Mouse (Mus musculus) heart, postnatal 14 days (tissue): ENCODE measurements around the gene Ttc23. TPM values are rescaled to one million over a fixed set of nuclear protein-coding genes. Genes with fewer than 3 reads are reported as not detected.

Source experiments
- DNase-seq, 2 experiments: peaks; one replicate each; pipeline ENCODE4 v3.0.0; 2021 to 2022
- intact Hi-C: fragments of 180-260 bp; cut with DNase I; formaldehyde crosslinking; loops from one replicate; pipeline ENCODE4 v1.15.1; 2025
- total RNA-seq, 2 experiments: library from RNA; stranded (reverse); gene quantifications; 2 replicates each; pipeline ENCODE4 v1.2.3; 2021

The Ttc23 gene
- total RNA-seq, 2 experiments from 2014 or later, result 21.9 to 22.0 TPM

DNA sequence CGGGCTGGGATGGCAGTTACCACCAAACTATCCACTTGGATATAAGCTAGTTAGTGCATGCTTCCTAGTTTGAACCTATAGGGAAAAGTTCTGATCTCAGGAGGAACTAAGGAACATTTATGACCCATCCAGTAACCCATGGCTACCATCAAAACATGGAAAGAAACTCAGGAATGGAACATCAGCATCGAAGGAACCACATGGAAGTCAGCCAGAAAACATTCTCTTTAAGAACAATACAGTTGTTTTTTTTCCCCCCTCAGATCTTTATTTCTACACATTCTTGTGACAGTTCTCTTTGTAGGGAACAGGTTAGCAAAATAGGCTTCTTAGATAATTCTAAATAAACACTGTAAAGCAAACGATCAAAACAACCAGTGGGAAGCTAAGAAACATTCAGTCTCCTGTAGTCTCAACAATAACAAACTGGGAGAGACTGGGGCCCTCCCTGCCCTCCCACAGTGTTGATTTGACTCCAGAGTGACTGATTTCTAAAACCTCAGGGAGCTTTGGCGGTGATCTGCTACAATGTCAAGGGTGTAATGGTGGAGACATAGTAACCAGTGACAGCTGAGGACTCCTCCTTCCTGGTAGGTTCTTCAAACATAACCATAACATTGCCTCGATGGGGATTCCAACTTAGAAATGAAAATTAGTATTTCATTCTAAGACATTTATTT lies 83.4 kb downstream of the Ttc23 start:
- DNase-seq, result no peak
- intact Hi-C loops, result no loop called here

DNA sequence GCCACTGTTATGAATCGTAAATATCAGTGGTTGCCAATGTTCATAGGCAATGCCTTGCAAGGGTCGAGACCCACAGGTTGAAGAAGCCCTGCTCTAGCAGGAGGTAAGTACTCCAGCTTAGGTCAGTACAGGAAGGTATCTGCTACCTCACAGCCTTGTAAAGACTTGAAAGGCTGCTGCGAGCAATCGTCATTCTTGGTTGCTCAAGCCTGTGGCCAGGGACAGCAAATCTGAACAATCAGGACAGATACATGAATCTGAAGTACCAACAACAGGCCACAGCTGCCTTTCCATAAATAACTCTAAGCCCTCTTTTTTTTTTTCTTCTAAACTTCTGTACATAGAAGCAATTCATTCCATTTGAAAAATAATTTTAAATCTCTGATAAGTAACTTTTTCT lies 85.1 kb downstream of the Ttc23 start:
- DNase-seq, result no peak
- intact Hi-C loops, result no loop called here

DNA sequence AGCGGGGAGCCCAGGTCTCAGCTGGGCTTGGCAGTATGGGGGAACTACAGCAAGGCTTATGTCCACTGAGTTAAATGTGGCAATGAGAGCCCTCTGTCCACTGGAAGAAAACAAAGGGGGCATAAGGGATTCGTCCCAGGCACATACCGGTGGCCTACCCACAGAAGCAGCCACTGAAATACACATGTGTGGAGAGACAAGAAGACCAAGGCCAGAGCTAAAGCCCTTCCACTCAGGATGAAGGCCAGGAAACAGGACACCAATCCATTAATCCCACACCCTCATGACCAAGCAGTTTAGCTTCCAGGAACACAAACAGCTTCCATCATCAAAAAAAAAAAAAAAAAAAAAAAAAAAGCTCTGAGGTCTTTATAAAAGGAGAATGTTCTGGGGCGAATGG lies 93.2 kb downstream of the Ttc23 start:
- no peak for DNase-seq
- intact Hi-C loops, result no loop called here

DNA sequence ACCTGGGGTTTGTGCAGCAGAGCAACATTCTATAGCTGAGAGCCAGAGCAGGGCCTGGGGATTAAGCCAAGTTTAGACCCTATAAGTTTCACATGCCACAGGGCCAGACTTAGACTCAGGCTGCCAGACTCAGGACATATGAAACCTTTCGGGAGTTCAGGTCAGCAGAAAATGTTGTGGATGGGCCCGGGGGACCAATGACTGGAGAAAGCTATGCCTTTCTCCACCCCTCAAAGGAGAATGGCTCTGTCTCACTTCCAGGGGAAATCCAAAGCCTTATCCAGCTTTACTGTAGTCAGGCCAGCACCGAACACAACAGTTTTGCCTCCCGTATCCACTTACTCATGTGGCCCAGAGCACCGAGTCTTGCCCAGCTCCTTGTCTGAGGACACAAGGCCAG lies 93.6 kb downstream of the Ttc23 start:
- intact Hi-C loops, result no loop called here
- DNase-seq, result no peak

DNA sequence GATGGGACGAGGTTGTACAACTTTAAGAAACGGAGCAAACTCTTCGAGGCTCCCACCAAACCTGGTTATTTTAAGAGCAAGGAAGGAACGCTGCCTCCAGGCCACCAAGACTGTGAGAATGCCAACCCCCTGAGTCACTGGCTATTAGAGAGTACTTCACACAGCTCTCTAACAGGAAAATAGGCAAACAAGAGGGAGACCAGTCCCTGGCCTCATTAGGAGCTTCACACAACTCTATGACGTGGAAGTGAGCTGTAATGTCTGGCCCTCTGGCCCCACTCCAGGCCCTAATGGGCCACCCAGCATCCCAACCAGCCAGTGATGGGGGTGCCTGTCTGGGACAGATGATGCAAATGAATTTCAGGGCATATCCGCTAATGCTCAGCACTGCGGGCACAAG lies 94.5 kb downstream of the Ttc23 start:
- no peak for DNase-seq
- intact Hi-C loops, result no loop called here

DNA sequence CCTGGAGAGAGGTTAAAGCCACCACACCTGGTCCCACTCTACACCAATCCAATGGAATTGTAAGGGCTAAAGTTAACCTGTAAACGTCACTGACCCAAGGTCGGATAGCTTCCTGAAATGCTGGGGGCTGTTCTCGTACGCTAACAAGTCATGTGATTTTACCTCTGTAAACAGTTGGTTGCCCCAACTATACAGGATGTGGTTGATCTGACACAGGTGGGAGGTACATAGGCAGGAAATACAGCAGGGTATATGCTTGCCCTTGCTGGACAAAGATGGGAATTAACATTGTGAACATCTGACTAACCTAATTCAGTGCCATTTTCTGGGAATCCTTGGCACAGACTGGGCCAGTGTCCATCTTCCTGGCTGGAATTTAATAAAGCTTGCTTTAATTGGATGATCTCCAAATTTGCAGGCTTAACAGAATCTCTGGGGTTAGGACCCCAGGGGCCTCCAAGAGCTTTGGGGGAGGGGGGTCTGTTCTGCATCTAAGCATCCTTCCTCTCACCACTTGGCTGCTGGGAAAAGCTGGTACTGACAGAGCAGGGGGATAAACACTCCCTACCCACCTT lies 100.6 kb downstream of the Ttc23 start:
- intact Hi-C loops, result no loop called here
- no peak for DNase-seq

DNA sequence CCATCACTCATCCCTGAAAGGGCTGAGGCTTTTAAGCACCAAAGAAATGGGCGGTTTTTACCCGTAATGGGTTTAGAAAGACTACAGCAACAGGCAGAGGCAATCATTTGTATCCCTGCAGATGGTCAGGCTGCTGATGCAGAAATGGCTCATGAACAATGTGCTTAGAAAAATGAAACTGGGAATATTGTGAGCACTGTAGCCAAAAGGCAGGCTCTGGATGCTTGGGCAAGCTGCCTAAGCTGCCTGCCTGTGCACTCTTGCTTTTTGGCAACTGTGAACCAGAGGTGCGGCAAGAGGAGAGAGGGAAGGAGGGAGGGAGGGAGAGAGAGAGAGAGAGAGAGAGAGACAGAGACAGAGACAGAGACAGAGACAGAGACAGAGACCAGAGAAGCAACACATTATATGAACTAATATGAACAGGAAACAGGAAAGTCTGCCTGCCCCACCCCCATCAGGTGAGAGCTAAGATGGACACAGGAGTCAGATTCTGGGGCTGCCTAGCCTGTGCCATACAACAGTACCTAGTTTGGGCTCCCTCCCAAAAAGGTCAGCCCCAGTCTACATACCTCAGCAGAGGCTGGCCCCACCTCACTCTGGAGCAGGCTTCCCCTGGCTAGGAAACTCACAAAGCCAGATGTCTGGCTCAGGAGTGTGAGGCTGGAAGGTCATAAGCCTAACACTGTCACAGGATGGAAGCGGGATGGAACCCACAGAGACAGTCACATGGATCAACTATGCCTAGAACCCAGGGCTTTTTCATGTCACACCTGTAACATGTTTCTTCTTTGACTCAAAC lies 102.4 kb downstream of the Ttc23 start:
- intact Hi-C loops, result no loop called here

DNA sequence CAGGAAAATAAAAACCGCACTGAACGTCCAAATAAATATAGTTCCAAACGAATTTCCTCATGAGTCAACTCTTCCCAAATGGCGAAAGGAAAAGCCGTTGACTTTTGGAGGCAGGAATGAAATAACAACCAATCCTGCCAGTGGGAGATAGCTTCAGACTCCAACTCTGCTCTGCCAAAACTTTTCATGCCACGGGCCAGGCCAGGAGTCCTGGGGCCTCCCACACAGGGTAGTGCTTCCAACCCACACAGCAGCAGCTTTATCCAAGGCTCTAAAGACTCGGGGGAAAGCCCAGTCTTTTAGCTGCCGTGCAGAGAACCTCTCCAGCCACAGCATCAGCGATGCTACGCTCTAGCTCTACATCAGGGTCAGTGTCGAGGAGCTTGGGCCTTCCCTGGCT lies 107.4 kb downstream of the Ttc23 start:
- intact Hi-C loops, result no loop called here
- DNase-seq, result peak in 1 of 2 experiments; percentile 39

More for the DNA sequence above, 102.4 kb downstream of the Ttc23 start:
- no peak for DNase-seq

DNA sequence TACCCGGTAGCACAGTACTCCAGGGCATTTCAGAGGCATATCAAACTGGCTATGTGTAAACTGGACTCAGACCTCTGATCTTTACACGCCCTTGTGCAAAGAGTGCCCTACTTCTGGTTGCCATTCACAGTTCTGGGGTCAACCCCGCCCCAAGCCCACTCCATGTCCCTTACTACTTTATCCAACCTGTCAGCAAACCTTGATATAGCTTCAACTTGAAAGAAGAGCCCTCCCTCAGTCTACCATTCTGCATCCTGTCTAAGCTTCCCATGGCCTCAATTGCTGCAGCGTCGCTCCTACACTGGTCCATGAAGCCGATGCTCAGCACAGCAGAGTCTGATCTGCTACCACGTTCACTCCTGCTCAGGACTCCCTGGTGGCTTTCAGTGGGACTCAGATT lies 108.2 kb downstream of the Ttc23 start:
- intact Hi-C loops, result no loop called here
- DNase-seq, result no peak

DNA sequence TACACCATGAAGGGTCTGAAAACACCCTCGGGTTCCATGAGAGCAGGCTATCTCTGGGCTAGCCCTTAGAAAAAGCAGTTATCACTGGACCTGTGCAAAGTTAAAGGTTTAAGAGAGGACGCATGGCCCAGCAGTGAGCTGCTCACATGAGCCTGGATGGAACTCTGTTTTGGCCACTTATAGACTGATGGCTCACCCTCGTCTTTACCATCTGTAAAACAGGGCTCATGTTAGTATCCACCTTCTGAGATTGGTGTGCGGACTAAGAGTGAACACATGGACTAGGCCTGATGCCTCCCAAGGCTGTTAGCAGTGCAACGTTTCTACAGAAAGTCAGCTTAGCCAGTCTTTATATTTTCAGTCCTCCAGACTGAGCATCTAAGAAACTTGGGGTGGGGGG lies 109.4 kb downstream of the Ttc23 start:
- intact Hi-C loops, result no loop called here
- no peak for DNase-seq

DNA sequence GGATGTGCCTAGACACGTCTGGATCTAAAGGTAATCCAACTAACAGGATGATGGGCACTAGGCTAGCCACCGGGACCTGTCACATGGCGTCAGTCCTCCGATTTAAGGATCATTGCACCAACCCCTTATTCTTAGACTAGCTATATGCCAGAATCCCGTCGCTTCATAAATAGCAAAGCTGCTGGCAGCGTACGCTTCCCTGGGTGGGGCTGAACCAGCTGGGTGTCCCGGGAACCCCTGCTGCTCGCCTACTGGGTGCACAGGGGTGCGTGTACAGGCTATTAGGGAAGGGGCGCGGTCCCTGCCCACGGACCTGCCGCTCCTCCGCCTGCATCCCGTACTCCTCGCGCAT lies 111.3 kb downstream of the Ttc23 start:
- intact Hi-C loops, result loop anchor here (2.0 kb wide), 1 partner anchor 44 kb away; no protein-coding TSS in a partner anchor
- DNase-seq, result no peak

DNA sequence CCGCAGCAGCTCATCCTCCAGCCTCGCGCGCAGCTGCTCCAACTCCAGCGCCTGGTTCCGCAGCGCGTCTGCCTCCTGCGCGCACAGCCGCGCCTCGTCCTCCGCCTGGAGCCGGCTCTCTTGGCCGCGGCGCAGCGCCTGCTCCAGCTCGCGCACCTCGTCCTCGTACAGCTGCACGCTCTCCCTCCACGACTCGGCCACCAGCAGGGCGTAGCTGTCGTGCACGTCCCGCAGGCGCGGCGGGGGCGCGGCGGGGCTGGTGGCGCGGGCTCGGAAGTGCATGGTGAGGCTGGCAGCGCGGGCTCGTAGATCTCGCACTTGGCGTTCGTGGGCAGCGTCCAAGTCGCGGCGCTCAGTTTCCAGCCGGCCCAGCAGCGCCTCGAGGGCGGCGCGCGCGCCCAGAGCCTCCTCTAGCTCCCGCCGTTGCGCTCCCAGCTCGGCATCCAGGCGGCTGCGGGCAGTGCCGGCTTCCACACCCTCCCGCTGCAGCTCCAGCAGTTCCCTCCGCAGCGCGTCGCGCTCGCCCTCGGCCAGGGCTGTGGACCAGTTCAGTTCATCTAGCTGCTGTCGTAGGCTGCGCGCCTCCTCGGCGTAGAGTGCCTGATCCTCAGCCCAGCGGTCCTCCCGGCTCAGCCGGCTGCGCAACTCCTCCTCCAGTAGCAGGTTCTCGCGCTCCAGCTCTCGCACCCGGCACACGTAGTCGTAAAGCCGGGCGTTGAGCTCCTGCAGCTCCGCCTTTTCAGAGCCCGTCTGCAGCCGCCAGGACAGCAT lies 111.8 kb downstream of the Ttc23 start:
- peak; percentile 60 to 65 for DNase-seq
- intact Hi-C loops, result loop anchor here (1.0 to 2.0 kb wide), 2 partner anchors 44 to 87 kb away; no protein-coding TSS in a partner anchor

DNA sequence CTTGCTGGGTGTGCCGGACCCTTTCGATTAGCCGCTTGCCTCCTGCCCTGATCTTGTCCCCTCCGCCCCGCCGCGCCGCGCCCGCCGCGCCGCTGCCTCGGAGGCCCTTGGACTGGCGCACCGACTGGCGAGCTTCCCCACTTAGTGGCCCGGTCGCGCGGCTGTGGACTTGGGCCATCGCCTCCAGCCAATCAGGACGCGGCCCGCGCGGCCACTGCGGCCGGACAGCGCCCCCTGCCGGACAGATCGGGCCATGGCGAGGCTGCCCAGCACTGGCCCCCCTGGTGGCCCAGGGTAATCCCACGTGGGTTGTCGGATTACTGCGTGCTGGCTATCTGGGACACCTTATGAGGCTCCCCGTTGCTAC lies 112.4 kb downstream of the Ttc23 start, which contains the start of gene Synm:
Gene Synm, minus strand, starts transcription at position 114 of the 367 bp plus-strand sequence.
- intact Hi-C loops, result loop anchor here (1.0 to 2.0 kb wide), 2 partner anchors 45 to 87 kb away; no protein-coding TSS in a partner anchor
- peak; percentile 98 to 99 for DNase-seq

DNA sequence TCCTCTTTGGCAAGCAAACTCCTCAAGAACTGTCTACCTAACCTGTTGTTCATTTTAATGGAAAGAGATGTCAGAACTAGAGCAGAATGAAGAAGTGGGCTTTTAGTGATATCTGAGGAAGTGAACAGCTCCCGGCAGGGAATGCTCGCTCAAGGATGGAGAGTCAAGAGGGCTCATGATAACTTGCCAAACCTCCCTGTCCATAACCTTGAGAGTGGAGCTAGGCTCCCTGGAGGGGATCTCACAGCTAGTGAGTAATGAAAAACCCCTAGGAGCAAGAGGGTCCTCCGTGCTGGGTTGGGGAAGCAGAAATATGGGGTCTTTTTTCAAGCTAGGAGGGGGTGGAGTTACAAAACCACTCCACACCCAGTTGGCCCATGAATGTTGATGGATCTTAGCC lies 116.4 kb downstream of the Ttc23 start:
- no peak for DNase-seq
- intact Hi-C loops, result no loop called here

DNA sequence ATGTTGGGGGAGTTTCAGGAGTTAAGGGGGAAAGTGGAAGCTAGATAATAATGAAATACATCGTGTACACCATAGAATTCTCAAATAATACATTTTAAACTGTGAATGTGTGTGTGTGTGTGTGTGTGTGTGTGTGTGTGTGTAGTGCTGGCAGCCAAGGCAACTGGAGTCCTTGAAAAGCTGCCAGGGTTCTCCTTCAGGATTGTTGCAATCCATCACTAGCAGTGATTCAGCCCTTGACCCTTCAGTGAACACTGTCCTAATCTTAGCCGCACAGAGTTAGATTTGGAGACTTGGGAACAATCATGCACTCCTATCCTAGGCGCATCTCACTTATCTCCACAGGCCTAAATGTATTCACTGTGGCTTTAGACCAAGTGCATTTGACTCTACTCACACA lies 120.9 kb downstream of the Ttc23 start:
- DNase-seq, result no peak
- intact Hi-C loops, result no loop called here

DNA sequence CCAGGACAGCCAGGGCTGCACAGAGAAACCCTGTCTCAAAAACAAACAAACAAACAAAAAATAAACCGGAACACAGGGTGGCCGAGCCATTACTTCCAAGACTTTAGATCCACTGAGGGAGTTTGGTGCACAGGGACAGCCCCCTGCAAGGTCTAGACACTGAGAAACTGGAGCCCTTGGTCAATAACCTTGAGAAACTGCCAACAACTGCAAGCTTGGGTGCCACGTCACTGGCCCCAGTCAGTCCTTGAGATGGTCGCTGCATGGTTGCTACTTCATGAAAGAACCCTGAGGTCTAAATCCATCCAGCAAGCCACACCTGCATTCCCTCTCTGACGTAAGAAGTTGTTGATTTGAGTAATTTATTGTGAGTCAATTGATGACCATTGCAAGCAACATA lies 122.3 kb downstream of the Ttc23 start:
- intact Hi-C loops, result no loop called here
- DNase-seq, result no peak

DNA sequence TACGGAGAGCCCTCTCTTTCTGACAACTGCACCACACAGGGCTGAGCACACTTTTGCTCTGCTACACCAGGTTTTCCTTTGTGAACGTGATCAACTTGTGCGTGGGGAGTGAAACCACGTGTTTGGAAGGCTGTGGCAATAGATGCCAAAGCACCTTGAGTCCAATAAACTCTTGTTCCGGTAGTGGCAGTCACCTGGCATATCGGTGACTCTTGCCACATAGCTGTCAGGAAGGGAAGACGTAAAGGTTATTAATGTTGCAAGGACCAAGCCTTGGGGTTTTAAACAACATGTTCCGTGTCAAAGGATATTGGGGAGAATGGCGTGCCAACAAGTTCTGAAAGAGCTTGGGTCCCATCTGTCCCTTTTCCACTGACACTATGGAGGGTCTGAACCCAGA lies 125.0 kb downstream of the Ttc23 start:
- DNase-seq, result no peak

DNA sequence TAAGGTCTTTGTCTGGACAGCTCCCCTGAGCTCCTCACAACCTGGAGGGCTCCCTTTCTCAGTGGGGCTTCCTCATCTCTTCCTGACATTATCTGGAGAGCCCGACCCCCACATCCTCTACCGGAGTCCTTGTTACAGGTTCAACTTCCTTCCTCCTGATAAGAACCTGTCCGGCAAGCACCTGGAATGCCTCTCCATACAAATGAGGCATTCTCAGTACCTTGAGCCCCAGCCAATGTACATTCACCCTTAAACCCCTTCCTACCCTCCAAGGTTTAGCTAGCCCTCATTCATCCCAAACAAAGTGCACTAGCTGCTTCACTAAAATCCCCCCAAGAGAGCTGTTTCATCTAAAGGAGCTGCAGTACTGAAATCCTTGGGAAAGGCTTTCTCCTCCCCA lies 128.4 kb downstream of the Ttc23 start:
- DNase-seq, result no peak
- intact Hi-C loops, result no loop called here

More for the DNA sequence above, 125.0 kb downstream of the Ttc23 start:
- intact Hi-C loops, result no loop called here

DNA sequence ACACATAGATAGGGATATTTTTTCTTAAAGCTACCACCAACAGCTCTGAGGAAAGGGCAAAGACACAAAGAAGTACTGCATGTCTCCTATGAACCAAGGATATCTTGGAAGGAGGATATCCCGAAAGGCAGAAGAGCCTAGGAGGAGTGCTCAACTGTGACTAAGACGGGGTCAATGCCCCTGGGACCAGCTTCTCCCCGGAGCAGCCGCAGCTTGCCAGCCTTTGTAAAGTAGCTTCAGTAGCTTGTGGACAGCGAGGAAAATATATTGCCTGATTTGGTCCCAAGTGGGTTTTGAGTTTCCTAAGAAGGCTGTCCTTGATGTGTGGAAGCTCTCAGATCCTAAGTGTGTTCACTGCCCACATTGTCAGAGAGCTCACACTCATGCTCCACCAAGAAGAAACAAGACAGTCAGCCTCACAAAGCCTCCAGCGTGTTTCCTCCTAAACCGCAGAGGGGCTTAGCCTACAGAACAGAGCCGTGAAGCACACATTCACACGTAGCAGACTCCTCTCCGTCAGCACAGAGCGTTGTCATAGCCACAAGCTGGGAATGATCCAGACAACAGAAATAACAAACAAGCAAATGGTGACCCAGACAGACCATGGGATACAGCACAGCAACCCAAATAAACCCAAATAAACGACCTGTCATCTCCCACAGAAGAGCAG lies 129.6 kb downstream of the Ttc23 start:
- peak in 1 of 2 experiments; percentile 10 for DNase-seq
- intact Hi-C loops, result no loop called here

DNA sequence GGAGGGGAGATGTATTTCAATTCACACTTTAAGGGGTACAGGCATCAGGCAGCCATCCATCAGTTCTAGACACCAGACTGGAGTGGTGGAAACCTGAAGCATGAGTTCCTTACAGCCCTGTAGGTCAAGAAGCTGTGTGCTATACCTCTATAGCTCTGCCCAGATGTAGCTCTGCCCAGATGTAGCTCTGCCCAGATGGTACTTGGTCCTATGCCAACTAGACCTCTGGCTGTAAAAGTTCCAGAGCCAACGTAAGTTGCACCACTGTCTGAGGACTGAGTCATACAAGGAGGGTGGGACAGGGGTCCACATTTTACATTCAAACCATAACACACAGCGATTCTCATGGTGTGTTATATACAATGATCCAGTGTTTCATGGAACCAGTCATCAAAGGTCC lies 140.7 kb downstream of the Ttc23 start:
- DNase-seq, result no peak
- intact Hi-C loops, result loop anchor here (1.0 to 5.0 kb wide), 4 partner anchors 164 to 569 kb away; partner anchors contain the start of gene Igf1r
